ENCODE assay signal across 17 mouse cellular contexts in genomic region chr13:81209815-81210214, GRCm38 (mm10).
DNase-seq lines count a peak whose midpoint lies in the region; ATAC-seq and TF ChIP-seq lines count a peak whose summit lies in the region.
"Had no signal": no experiment of that assay in that cellular context is flagged by ENCODE, and none has a peak within 500 bp of the region (broad histone marks: within the 10 kb centered on the region; RNA-seq: fewer than 3 reads in every experiment).

No protein-coding gene starts in this region.

- no peak for ATAC-seq in liver, embryonic 12.5 days
- ATAC-seq: forebrain, embryonic 13.5 days; forebrain, postnatal 0 days; intestine, embryonic 15.5 days had no signal

- H3K9ac ChIP-seq in liver, embryonic 12.5 days = no peak overlapping the region
- H3K9ac ChIP-seq: forebrain, embryonic 13.5 days; forebrain, postnatal 0 days; heart, embryonic 12.5 days; hindbrain, embryonic 15.5 days; intestine, embryonic 15.5 days had no signal

- no peaks in the 10 kb centered on the region for H3K4me1 ChIP-seq in liver, embryonic 12.5 days
- H3K4me1 ChIP-seq: embryonic facial prominence, embryonic 10.5 days; forebrain, embryonic 13.5 days; heart, embryonic 12.5 days; hindbrain, embryonic 15.5 days; intestine, embryonic 15.5 days had no signal

- H3K27ac ChIP-seq in layer of hippocampus, adult 2 months = no peak overlapping the region
- no peak overlapping the region for H3K27ac ChIP-seq in liver, embryonic 12.5 days
- H3K27ac ChIP-seq: embryonic facial prominence, embryonic 10.5 days; forebrain, embryonic 13.5 days; hindbrain, embryonic 15.5 days; intestine, embryonic 15.5 days had no signal

- H3K9me3 ChIP-seq in liver, embryonic 12.5 days (replicated peaks) = no peaks in the 10 kb centered on the region
- H3K9me3 ChIP-seq: forebrain, embryonic 13.5 days; heart, embryonic 12.5 days; intestine, embryonic 15.5 days had no signal

- H3K4me3 ChIP-seq in layer of hippocampus, adult 2 months = no peak overlapping the region
- H3K4me3 ChIP-seq in liver, embryonic 12.5 days = no peak overlapping the region
- H3K4me3 ChIP-seq: embryonic facial prominence, embryonic 10.5 days; forebrain, embryonic 13.5 days; heart, embryonic 12.5 days; hindbrain, embryonic 15.5 days; intestine, embryonic 15.5 days had no signal

- 54% methylated on average over 3 of the region's 3 CpGs for WGBS in liver, embryonic 12.5 days (ENCODE audit: insufficient replicate concordance)

- no peak overlapping the region for H3K4me2 ChIP-seq in liver, embryonic 12.5 days
- H3K4me2 ChIP-seq: forebrain, embryonic 13.5 days; heart, embryonic 12.5 days; hindbrain, embryonic 15.5 days; intestine, embryonic 15.5 days had no signal

- no peak for DNase-seq in layer of hippocampus, adult 2 months (ENCODE audit: low spot score in 2 of 2)
- no peak for DNase-seq in layer of hippocampus, adult 11-12 months (ENCODE audit: low spot score)
- peak; percentile 23 for DNase-seq in CD4-positive, CD25-positive, alpha-beta regulatory T cell, adult 2 months (ENCODE audit: low read depth, low spot score)
- DNase-seq in induced T-regulatory cell, adult 2 months (ENCODE audit: low read depth) = peak; percentile 12
- DNase-seq in cerebellum, postnatal 14 days = no peak
- no peak for DNase-seq in gastrocnemius, postnatal 25 days
- DNase-seq: B cell, adult 2 months; cerebellum, adult 11 months; cerebellum, adult 9-11 months; forebrain, postnatal 0 days; gastrocnemius, postnatal 14 days had no signal

- H3K36me3 ChIP-seq in liver, embryonic 12.5 days = no peaks in the 10 kb centered on the region
- H3K36me3 ChIP-seq: embryonic facial prominence, embryonic 10.5 days; heart, embryonic 12.5 days; hindbrain, embryonic 15.5 days; intestine, embryonic 15.5 days had no signal

- peak; percentile 37 for TF ChIP-seq CTCF in layer of hippocampus, adult 2 months (conservative IDR thresholded peaks at IDR 0.05)

- no peaks in the 10 kb centered on the region for H3K27me3 ChIP-seq in liver, embryonic 12.5 days (replicated peaks)
- H3K27me3 ChIP-seq: forebrain, embryonic 13.5 days; heart, embryonic 12.5 days; hindbrain, embryonic 15.5 days; intestine, embryonic 15.5 days had no signal

Comparison
In these comparisons a context has a peak if more than half of its experiments do, and no peak if none do; other contexts are left out.
1. DNase-seq: peak in CD4-positive, CD25-positive, alpha-beta regulatory T cell, adult 2 months (single experiment) and induced T-regulatory cell, adult 2 months (single experiment); none in layer of hippocampus, adult 2 months (0 of 2), layer of hippocampus, adult 11-12 months (single experiment), cerebellum, postnatal 14 days (0 of 2) and gastrocnemius, postnatal 25 days (single experiment).